Mouse (Mus musculus) erythroblast, embryonic 14.5 days (primary cell): ENCODE measurements around the gene Fam198b. TPM values are rescaled to one million over a fixed set of nuclear protein-coding genes. Genes with fewer than 3 reads are reported as not detected.
A peak's percentile ranks its signal among the peaks of the same experiment; 100 is the strongest.

Experiments used
- H3K27me3 ChIP-seq: 2 replicates; pipeline ENCODE4 v1.6.1; 2012; ENCODE audit warnings: inconsistent platforms; ENCODE audit not compliant: control insufficient read depth
- H3K36me3 ChIP-seq: 2 replicates; pipeline ENCODE4 v1.6.1; 2012; ENCODE audit warnings: mild to moderate bottlenecking, inconsistent platforms; ENCODE audit not compliant: control insufficient read depth
- H3K4me1 ChIP-seq: 2 replicates; pipeline ENCODE4 v1.6.1; 2012; ENCODE audit warnings: inconsistent platforms; ENCODE audit not compliant: control insufficient read depth
- H3K4me3 ChIP-seq: replicated peaks from 2 replicates; pipeline ENCODE3; 2012; ENCODE audit warnings: moderate library complexity, mild to moderate bottlenecking, inconsistent platforms
- H3K9me3 ChIP-seq: 2 replicates; pipeline ENCODE4 v1.6.1; 2012; ENCODE audit warnings: low read length, inconsistent platforms, mixed read lengths; ENCODE audit not compliant: control insufficient read depth
- GATA1 ChIP-seq: IDR thresholded peaks from 2 replicates; pipeline ENCODE4 v1.6.1; 2012; ENCODE audit warnings: low read length, inconsistent platforms, mixed read lengths
- TAL1 ChIP-seq: IDR thresholded peaks from 3 replicates; pipeline ENCODE4 v1.6.1; 2012; ENCODE audit warnings: low read length, inconsistent platforms, mixed read lengths
- polyA plus RNA-seq: library from polyadenylated mRNA; stranded (reverse); fragments of >175 nt; gene quantifications from 2 replicates; pipeline ENCODE4 v1.2.3, GENCODE M21; 2012

The Fam198b gene
- polyA plus RNA-seq, 1 experiment: 0.01 TPM

GRCm38 (mm10) chr3:79980714-79981113 is 96.4 kb downstream of the Fam198b start:
- no peaks in the 10 kb centered on the region for H3K27me3 ChIP-seq
- peaks cover 31% of the 10 kb centered on the region for H3K4me1 ChIP-seq
- no peak overlapping the region for H3K4me3 ChIP-seq
- H3K9me3 ChIP-seq: no peaks in the 10 kb centered on the region
- TF ChIP-seq TAL1: no peak
- TF ChIP-seq GATA1: no peak
- H3K36me3 ChIP-seq: no peaks in the 10 kb centered on the region

GRCm38 (mm10) chr3:79983961-79984419 is 99.7 kb downstream of the Fam198b start:
- TF ChIP-seq GATA1 (peak; percentile 41; the same call in 1 of the 2 replicates), TAL1 (no peak; the same call in 2 of the 3 replicates)
- Histone ChIP-seq H3K4me3 (no peak overlapping the region), H3K9me3 (no peaks in the 10 kb centered on the region), H3K36me3 (no peaks in the 10 kb centered on the region), H3K27me3 (no peaks in the 10 kb centered on the region), H3K4me1 (peaks cover 31% of the 10 kb centered on the region)

DNA sequence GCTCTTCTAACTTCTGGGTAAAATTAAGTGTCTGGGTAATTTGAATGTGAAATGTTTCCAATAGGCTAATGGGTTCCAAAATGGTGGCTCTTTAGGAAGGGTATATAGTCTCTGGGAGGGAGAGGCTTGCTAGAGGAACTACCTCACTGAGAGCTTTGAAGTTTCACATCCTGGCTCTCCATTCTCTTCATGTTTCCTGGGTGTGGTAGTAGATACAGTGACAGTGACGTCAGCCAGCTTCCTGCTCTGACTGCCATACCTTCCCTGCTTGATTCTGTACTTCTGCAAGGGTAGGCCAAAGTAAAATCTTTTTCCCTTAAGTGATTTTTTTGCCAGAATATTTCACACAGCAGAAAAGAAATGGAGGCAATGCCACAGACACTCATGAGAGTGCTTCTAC is 100.2 kb downstream of the Fam198b start:
- Histone ChIP-seq H3K4me3 (no peak overlapping the region), H3K9me3 (no peaks in the 10 kb centered on the region), H3K36me3 (no peaks in the 10 kb centered on the region), H3K27me3 (no peaks in the 10 kb centered on the region), H3K4me1 (peaks cover 31% of the 10 kb centered on the region)
- no peak for TF ChIP-seq TAL1
- no peak for TF ChIP-seq GATA1

DNA sequence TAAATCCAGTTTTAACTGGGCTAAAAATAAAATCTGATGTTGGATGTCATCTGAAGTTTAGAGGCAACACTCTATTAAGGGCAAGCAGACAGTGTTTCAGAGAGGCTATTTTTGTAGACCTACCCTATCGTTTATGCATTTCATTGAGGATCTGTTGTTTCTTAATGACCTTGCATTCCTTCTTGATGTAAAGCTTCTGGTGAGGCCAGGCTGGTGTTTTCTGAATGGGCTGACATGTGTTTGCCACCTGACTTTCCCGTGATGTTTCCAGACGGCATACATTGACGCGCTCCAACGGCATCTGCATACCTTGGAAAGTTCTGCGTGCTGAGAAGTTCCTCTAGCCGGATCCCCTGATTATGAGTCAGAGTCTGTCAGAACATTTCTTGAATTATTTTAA is 104.9 kb downstream of the Fam198b start:
- Histone ChIP-seq H3K4me1 (peaks cover 26% of the 10 kb centered on the region), H3K27me3 (no peaks in the 10 kb centered on the region), H3K9me3 (no peaks in the 10 kb centered on the region), H3K36me3 (no peaks in the 10 kb centered on the region), H3K4me3 (no peak overlapping the region)
- TF ChIP-seq TAL1 (no peak), GATA1 (no peak)

DNA sequence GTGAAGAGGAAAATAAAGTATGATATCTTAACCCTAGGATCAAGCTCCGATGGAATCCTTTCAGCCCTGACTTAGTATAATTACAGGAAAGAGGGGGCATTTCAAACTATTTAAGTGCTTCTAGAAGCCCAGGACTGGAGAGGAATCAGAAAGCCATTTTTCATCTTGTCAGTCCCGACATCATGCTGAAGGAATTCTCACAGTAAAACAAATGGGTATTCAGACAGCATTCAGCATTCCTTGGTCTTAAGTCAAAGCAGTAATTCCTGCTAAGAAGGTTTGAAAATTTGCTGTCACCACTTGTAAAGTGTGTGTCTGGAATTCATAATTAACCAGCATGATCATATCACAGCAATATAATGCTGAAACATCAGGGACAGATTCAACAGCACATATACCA is 105.6 kb downstream of the Fam198b start:
- no peaks in the 10 kb centered on the region for H3K36me3 ChIP-seq
- H3K9me3 ChIP-seq: no peaks in the 10 kb centered on the region
- no peak overlapping the region for H3K4me3 ChIP-seq
- no peaks in the 10 kb centered on the region for H3K27me3 ChIP-seq
- TF ChIP-seq GATA1: no peak
- TF ChIP-seq TAL1: no peak
- H3K4me1 ChIP-seq: peaks cover 26% of the 10 kb centered on the region

DNA sequence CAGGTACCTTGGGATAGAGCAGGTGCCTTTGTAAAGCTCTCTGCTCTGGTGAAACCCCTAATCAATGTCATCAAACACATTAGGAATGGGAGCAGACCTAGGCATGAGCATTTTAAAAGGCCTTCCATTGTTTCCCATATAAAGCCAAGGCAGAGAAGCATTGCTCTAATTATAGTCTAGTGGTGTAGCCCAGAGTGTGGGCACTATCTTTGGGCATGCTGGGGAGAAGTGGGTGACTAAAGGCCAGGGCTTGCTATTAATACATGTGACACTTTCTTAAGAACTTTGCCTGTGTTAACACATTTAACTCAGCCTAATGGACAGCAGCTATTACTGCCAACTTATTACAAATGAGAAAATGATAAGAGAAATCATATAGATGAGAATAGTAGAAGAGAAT is 106.1 kb downstream of the Fam198b start:
- H3K4me3 ChIP-seq: no peak overlapping the region
- no peaks in the 10 kb centered on the region for H3K27me3 ChIP-seq
- TF ChIP-seq TAL1 (no peak), GATA1 (no peak)
- H3K36me3 ChIP-seq: no peaks in the 10 kb centered on the region
- H3K4me1 ChIP-seq: peaks cover 29% of the 10 kb centered on the region
- H3K9me3 ChIP-seq: no peaks in the 10 kb centered on the region

DNA sequence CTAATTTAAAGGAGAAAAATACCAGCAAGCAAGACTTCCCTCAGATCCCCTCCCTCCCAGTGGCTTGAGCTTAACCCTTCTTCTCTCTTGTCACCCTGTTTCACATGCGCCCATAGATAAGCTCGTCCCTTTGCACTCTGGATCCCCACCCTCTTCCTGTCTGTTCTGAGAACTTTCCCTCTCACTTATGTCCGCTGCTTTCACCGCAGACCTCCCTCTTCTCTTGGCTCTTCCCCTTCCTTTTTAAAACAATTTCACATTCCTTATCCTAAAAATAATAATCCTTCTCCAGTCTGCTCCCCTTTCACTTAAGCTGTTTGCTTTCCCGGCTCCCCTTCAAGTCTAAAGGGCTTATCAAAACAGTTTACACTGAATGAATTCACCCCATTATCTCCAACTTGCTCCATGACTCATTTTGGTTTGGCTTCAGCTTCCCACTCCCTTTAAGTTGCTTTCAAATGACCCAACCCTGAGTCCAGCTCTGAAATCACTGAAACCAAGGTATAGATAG is 109.8 kb downstream of the Fam198b start:
- H3K4me1 ChIP-seq: peaks cover 48% of the 10 kb centered on the region

DNA sequence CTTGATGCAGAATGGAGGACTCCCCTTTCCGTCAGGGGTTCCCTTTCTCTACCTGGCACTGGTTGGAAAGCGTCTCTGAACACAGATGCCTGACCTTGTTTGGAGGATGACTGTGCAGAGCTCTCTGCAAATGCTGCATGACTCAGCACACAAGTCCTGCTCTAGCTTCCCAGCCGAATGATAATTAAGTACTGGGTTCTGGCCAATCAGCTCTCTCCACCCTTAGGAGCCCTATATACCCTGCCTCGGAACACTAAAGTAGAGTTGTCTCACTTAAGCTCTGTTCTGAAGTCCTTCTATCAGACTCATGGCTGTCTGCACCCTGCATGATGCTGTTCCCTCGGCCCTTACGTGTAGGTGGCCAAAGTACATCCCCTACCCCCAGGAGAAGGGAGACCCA is 111.4 kb downstream of the Fam198b start:
- Histone ChIP-seq H3K4me1 (peaks cover 48% of the 10 kb centered on the region), H3K4me3 (peak overlapping the region; percentile 45), H3K9me3 (no peaks in the 10 kb centered on the region), H3K27me3 (no peaks in the 10 kb centered on the region), H3K36me3 (no peaks in the 10 kb centered on the region)
- TF ChIP-seq TAL1 (no peak), GATA1 (0 out of 2 replicates have a peak, but pooled peaks have one; percentile 19)

More for the DNA sequence above, 109.8 kb downstream of the Fam198b start:
- H3K9me3 ChIP-seq: no peaks in the 10 kb centered on the region
- peak overlapping the region; percentile 54 for H3K4me3 ChIP-seq
- TF ChIP-seq TAL1 (no peak), GATA1 (peak; percentile 75)
- no peaks in the 10 kb centered on the region for H3K27me3 ChIP-seq
- no peaks in the 10 kb centered on the region for H3K36me3 ChIP-seq

Other genes starting within 250 kb of the Fam198b start
- gene Rxfp1, start 146.7 kb upstream of the Fam198b start, polyA plus RNA-seq: not detected in 2 replicates
- not detected in 2 replicates for gene Tmem144, start 31.8 kb upstream of the Fam198b start, polyA plus RNA-seq